Mouse (Mus musculus) hindbrain, embryonic 13.5 days (tissue): ENCODE measurements around the gene Ccdc92b. TPM values are rescaled to one million over a fixed set of nuclear protein-coding genes. Genes with fewer than 3 reads are reported as not detected.

Experiments
- ATAC-seq: fragments of 200-750 bp; cut with Nextera tagmentation; 2 replicates; pipeline ENCODE4 v1.8.0; 2017; ENCODE audit warnings: moderate TSS enrichment; ENCODE audit not compliant: low FRiP score
- H3K27ac ChIP-seq: fragments of 300-500 bp; sonication (generic); 2 replicates; pipeline ENCODE4 v1.5.1; 2015; ENCODE audit warnings: inconsistent platforms, mild to moderate bottlenecking, moderate library complexity
- H3K27me3 ChIP-seq: fragments of 300-500 bp; sonication (generic); 2 replicates; pipeline ENCODE4 v1.6.1; 2015; ENCODE audit warnings: mild to moderate bottlenecking, inconsistent platforms
- H3K36me3 ChIP-seq: fragments of 300-500 bp; sonication (generic); 2 replicates; pipeline ENCODE4 v1.6.1; 2015; ENCODE audit warnings: mild to moderate bottlenecking, inconsistent platforms
- H3K4me1 ChIP-seq: fragments of 300-500 bp; sonication (generic); replicated peaks from 2 replicates; pipeline ENCODE4 v1.6.1; 2015; ENCODE audit warnings: inconsistent platforms
- H3K4me2 ChIP-seq: fragments of 300-500 bp; sonication (generic); 2 replicates; pipeline ENCODE4 v1.6.1; 2015; ENCODE audit warnings: inconsistent platforms, mild to moderate bottlenecking, moderate library complexity
- H3K4me3 ChIP-seq: fragments of 300-500 bp; sonication (generic); 2 replicates; pipeline ENCODE4 v1.5.1; 2015; ENCODE audit warnings: mild to moderate bottlenecking, inconsistent platforms
- H3K9ac ChIP-seq: fragments of 300-500 bp; sonication (generic); 2 replicates; pipeline ENCODE4 v1.6.1; 2015; ENCODE audit warnings: mild to moderate bottlenecking, inconsistent platforms
- H3K9me3 ChIP-seq: fragments of 300-500 bp; sonication (generic); 2 replicates; pipeline ENCODE4 v1.6.1; 2016; ENCODE audit warnings: inconsistent platforms
- WGBS: fragments of 180-500 bp; shearing (Covaris S2); methylation state at CpG from one replicate; pipeline ENCODE4 v1.1.7; 2015; 5-methylcytosine and 5-hydroxymethylcytosine counted together
- polyA plus RNA-seq: library from polyadenylated mRNA; unstranded; fragments of >200 nt; fragmentation: Nextera tagmentation; extraction: Ambion mirVana; gene quantifications from 2 replicates; pipeline ENCODE4 v1.2.1, GENCODE M21; 2015

Gene Ccdc92b
- polyA plus RNA-seq, 1 experiment from 2014 or later: 2.0 TPM

DNA sequence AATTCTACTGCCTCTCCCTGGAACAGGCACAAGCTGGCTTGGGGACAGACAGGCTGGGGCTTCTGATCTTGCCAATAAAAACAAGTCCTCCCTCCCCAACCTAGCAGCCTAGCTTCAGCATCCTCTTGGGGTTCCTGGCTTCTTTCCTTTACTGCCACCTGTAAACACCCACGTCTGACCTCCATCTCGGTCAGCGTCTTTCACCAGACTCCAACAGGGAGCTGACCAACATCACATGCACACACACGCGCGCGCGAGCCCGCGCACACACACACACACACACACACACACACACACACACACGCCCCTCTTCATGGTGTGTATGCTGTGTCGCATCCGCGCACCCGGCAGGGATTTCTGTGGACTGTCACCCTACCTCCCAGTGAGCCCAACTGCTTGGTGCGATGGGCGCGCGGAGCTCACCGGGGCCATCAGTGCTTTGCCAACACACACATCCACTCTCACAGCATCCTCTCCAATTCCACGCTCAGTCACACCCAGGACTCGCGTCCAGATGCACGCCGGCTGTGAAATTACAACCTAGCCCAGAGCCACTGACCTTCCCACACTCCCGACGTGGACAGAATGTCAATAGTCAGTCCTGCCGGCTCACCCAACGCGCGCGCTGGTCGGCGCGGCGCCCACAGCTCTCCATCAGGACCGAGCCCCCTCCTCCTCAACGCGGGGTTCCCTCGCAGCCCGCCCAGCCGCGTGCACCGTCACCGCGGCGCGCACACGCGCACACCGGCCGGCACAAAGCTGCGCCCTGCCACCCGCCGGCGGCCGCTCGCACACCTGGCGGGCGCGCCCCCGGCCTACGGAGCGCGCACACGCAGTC lies 29.8 kb upstream of the Ccdc92b start:
- ATAC-seq: peak; percentile 90
- H3K27ac ChIP-seq: peak overlapping the region; percentile 86
- H3K9ac ChIP-seq: peak overlapping the region; percentile 81
- H3K4me1 ChIP-seq: peaks cover 48% of the 10 kb centered on the region
- WGBS: 2% methylated on average over 66 of the region's 66 CpGs
- no peaks in the 10 kb centered on the region for H3K36me3 ChIP-seq
- H3K27me3 ChIP-seq: peaks cover 57% of the 10 kb centered on the region
- no peaks in the 10 kb centered on the region for H3K9me3 ChIP-seq
- peak overlapping the region; percentile 67 for H3K4me2 ChIP-seq
- H3K4me3 ChIP-seq: peak overlapping the region; percentile 53

DNA sequence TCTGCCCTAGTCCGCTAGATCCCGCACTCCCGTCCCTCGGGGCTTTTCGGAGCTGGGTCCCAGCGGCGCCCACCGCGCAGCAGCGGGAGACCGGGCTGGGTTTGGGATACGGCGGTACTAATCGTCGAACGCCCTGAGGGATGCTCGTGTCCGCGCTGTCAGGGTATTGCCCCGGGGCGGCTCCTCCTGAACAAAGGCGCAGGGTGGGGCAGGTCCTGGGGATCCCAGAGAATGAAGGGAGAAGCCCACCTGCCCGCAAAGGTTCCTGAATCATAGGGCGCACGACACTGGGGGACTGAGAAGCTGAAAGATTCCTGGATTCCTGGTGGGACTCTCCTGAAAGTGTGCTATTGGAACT lies 29.2 kb upstream of the Ccdc92b start:
- no peak; the same call in 1 of the 2 replicates for ATAC-seq
- under 1% methylated on average over 25 of the region's 25 CpGs for WGBS
- Histone ChIP-seq H3K9ac (peak overlapping the region; percentile 81), H3K27ac (peak overlapping the region; percentile 86), H3K4me3 (peak overlapping the region; percentile 53), H3K4me1 (peaks cover 42% of the 10 kb centered on the region), H3K4me2 (peak overlapping the region; percentile 67), H3K9me3 (no peaks in the 10 kb centered on the region), H3K36me3 (no peaks in the 10 kb centered on the region), H3K27me3 (peaks cover 57% of the 10 kb centered on the region)

DNA sequence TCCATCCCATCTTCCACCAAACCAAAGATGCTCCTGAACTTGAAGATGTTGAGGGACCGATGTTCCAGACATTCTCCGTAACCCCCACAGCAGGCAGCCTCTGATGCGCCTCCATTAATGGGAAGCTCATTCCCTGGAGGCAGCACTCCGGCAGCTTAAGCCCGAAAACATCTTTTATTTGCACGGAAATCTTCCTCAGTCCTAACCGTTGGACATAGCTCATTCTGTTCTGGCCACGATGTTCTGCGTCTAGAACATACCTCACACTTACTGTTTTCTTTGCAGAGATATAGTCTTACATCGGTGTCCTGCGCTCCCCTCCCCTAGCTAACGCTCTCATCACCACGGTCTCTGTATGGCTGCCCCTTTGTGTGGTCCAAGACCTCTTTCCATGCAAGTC lies 28.7 kb upstream of the Ccdc92b start:
- ATAC-seq: no peak
- Histone ChIP-seq H3K27ac (peak overlapping the region; percentile 86), H3K9me3 (no peaks in the 10 kb centered on the region), H3K4me2 (peak overlapping the region; percentile 67), H3K4me3 (peak overlapping the region; percentile 53), H3K4me1 (peaks cover 37% of the 10 kb centered on the region), H3K36me3 (no peaks in the 10 kb centered on the region), H3K27me3 (peaks cover 57% of the 10 kb centered on the region), H3K9ac (peak overlapping the region; percentile 81)
- 27% methylated on average over 13 of the region's 13 CpGs for WGBS

DNA sequence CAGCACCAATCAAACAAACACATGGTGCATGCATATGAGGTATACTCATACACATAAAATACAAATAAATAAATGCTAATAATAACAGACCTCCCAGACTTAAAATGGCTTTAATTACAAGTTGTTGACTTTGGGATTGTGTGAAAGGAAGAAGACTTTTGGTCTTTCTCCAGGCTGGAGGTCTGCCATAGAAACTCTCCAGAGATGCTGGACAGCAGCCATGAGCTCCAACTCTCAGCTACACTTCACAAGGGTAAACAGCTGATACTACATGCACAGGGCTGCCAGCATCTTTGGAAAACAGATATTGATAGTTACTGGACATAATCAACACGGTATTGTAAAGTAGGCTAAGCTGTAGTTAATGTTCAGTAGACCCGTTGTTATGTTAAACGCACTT lies 27.2 kb upstream of the Ccdc92b start:
- ATAC-seq: no peak

DNA sequence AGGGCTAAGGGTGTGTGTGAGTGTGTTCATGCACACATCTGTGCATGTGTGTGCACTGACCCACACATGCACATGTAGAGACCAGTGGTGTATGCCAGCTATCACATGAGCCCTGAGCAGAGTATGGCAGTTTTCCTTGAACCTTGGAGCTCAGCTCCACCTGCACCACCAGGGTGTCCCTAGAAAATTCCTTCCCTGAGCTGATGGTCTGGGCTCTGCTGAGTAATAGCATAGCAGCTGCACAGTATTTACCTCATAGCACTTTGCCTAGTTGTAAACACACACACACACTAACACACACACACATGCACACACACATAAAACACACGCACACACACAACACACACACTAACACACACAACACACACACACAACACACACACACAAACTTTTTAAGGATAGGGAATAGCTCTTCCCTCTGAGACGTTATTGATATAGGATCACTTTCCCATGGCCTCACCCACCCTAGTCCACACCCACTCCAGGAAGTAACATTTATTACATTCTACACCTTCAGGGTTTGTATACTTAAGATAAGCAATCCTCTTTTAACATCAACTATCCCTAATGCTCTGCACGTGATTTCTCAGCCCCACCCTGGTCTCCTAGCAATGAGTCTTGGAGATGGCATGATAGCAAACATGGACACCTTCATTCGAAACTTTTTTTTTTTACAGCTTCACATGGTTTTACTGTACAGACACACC lies 22.0 kb upstream of the Ccdc92b start:
- H3K4me3 ChIP-seq: no peak overlapping the region
- no peak for ATAC-seq
- H3K4me2 ChIP-seq: no peak overlapping the region
- H3K27me3 ChIP-seq: peaks cover 8% of the 10 kb centered on the region
- no peak overlapping the region for H3K27ac ChIP-seq
- 84% methylated on average over 4 of the region's 4 CpGs for WGBS
- no peaks in the 10 kb centered on the region for H3K36me3 ChIP-seq
- H3K9ac ChIP-seq: no peak overlapping the region
- no peaks in the 10 kb centered on the region for H3K4me1 ChIP-seq
- no peaks in the 10 kb centered on the region for H3K9me3 ChIP-seq

More for the DNA sequence above, 27.2 kb upstream of the Ccdc92b start:
- Histone ChIP-seq H3K27ac (no peak overlapping the region), H3K36me3 (no peaks in the 10 kb centered on the region), H3K9me3 (no peaks in the 10 kb centered on the region), H3K9ac (no peak overlapping the region), H3K4me1 (peaks cover 28% of the 10 kb centered on the region), H3K4me2 (no peak overlapping the region), H3K27me3 (peaks cover 53% of the 10 kb centered on the region), H3K4me3 (no peak overlapping the region)
- 90% methylated on average over 3 of the region's 3 CpGs for WGBS

DNA sequence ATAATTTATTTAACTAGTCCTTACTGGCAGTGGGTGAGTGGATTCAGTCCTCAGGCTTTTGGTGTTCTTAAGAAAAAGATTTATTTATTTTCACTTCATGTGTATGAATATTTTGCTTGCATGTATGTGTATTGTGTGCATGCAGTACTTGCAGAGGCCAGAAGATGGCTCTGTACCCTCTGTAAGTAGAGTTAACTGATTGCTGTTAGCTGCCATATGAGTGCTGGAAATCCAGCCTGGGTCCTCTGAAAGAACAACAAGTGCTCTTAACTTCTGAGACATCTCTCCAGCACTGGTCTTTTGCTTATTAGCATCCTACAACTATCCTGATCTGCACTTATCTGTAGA lies 21.4 kb upstream of the Ccdc92b start:
- Histone ChIP-seq H3K36me3 (no peaks in the 10 kb centered on the region), H3K4me3 (no peak overlapping the region), H3K27me3 (peaks cover 4% of the 10 kb centered on the region; the same call in 1 of the 2 replicates), H3K27ac (no peak overlapping the region), H3K9ac (no peak overlapping the region), H3K4me2 (no peak overlapping the region), H3K9me3 (no peaks in the 10 kb centered on the region), H3K4me1 (no peaks in the 10 kb centered on the region)
- ATAC-seq: no peak

DNA sequence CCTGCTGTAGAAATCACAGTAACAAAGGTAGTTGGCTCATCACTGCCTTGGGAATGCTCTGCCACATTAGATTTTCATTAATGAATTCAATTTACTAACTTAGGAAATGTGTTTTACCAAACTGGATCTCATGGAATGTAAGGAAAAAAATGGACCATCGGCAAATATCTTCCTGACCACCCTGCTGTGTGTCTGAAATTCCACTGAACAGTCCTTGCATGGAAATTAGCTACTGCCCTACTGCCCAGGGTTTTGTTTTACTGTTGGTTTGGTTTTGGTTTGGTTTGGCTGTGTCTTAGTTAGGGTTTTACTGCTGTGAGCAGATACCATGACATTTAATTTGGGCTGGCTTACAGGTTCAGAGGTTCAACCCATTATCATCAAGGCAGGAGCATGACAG lies 17.1 kb upstream of the Ccdc92b start:
- Histone ChIP-seq H3K9me3 (no peaks in the 10 kb centered on the region), H3K27me3 (no peaks in the 10 kb centered on the region), H3K4me3 (no peak overlapping the region), H3K4me2 (no peak overlapping the region), H3K4me1 (no peaks in the 10 kb centered on the region), H3K9ac (no peak overlapping the region), H3K36me3 (no peaks in the 10 kb centered on the region), H3K27ac (no peak overlapping the region)
- WGBS: 81% methylated on average over 1 of the region's 1 CpGs
- ATAC-seq: no peak

DNA sequence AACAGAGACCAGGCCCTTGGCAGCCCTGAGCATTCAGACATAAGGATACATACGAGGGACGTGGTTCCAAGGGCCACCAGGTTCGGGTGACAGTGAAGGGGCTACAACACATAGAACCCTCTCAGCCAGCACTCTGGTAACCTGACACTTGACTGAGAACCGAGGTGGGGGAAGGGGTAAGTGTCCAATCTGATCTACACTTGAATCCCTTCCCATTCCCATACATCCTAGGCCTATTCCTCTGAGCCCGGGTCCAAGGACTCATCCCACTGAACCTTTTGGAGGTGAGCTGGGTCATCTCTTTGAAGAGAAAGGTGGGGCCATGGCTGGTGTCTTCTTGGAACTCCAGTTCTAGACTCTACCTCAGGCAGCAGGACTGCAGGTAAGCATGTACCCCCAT lies 9.3 kb upstream of the Ccdc92b start:
- Histone ChIP-seq H3K27ac (no peak overlapping the region), H3K27me3 (peaks cover 66% of the 10 kb centered on the region), H3K9ac (peak overlapping the region; percentile 74; the same call in 1 of the 2 replicates), H3K4me1 (peaks cover 12% of the 10 kb centered on the region), H3K4me2 (peak overlapping the region; percentile 84), H3K36me3 (no peaks in the 10 kb centered on the region), H3K4me3 (peak overlapping the region; percentile 48), H3K9me3 (no peaks in the 10 kb centered on the region)
- no peak for ATAC-seq
- 30% methylated on average over 5 of the region's 5 CpGs for WGBS

DNA sequence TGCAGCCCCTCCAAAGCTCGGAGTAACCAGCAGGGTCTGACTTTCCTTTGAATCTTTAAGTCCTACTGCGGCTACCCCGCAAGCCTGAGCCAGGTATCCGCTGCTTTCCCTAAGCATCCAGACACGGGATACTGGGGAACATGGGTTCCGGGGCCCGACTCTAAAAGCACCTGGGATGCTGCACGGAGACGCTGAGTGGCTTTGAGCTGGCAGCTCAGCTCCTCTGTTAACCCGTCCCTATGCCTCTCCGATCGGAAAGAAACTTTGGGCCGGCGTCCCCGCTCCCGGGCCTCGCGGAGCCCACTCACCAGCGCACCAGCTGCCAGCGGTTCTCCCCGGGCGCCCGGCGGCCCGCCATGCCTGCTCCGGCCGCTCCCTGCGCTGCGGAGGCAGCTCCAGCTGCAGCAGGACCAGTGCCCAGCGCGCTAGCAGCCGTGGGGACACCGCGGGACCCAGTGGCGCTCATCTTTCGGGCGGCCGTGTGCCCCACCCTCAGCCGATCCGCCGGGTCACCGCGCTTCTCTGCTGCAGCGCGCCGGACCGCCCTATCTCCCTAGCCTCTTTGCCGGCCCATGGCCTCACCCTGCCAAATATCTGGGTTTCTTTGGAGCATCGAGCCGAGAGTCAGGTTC lies 8.7 kb upstream of the Ccdc92b start, which contains the start of gene Rap1gap2:
Gene Rap1gap2 (minus strand): TSS at position 371 of the 632 bp plus-strand sequence.
- no peak within 1 kb of the TSS for H3K27ac ChIP-seq
- WGBS: under 1% methylated on average over 48 of the region's 50 CpGs
- H3K9me3 ChIP-seq: no peaks in the 10 kb centered on the region
- H3K4me3 ChIP-seq: peak within 1 kb of the TSS; percentile 48
- peak within 1 kb of the TSS; percentile 74 for H3K9ac ChIP-seq
- peaks cover 71% of the 10 kb centered on the region for H3K27me3 ChIP-seq
- no peaks in the 10 kb centered on the region for H3K36me3 ChIP-seq
- H3K4me2 ChIP-seq: peak within 1 kb of the TSS; percentile 84
- no peak for ATAC-seq
- H3K4me1 ChIP-seq: peaks cover 12% of the 10 kb centered on the region

DNA sequence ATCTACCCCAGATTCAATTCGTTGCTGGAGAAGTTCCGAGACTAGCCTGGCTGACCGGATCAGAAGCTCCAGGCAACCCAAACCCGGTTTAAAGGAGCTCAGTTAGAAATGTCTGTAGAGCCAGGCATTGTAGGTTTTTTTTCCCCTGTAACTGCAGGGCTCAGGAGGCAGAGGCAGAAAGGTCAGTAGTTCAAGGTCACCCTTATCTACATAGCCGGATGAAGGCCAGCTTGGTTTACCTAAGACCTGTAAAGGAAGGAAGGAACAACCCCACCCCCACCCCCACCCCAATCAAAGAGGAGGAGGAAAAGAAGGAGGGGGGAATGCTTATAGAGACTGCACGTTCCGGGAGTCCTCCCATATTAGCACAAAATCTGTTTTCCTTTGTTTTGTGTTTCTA lies 8.0 kb upstream of the Ccdc92b start:
- Histone ChIP-seq H3K4me1 (peaks cover 12% of the 10 kb centered on the region), H3K27me3 (peaks cover 78% of the 10 kb centered on the region), H3K9ac (no peak overlapping the region), H3K4me3 (peak overlapping the region; percentile 48), H3K36me3 (no peaks in the 10 kb centered on the region), H3K27ac (no peak overlapping the region), H3K4me2 (peak overlapping the region; percentile 84; the same call in 1 of the 2 replicates), H3K9me3 (no peaks in the 10 kb centered on the region)
- WGBS: 21% methylated on average over 7 of the region's 7 CpGs
- no peak for ATAC-seq

DNA sequence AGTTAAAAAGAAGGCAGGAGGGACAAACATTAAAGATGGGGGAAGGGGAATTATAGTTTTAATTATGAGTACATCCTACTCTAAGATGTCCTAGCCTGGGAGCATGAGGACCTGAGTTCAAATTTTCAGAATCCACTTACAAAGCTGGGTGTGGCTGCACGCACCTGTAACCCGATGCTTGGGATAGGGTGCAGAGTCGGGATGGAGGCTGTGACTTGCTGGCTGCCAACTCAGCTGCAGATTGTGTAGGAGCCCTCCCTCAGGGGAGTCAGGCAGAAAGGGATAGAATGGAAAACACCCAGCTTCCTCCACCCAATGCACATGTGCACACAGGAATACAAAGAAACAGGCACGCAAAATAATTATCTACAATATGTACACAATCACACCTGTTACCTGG lies 6.0 kb upstream of the Ccdc92b start:
- no peaks in the 10 kb centered on the region for H3K9me3 ChIP-seq
- ATAC-seq: no peak
- H3K9ac ChIP-seq: no peak overlapping the region
- peaks cover 89% of the 10 kb centered on the region for H3K27me3 ChIP-seq
- 65% methylated on average over 4 of the region's 4 CpGs for WGBS
- no peak overlapping the region for H3K4me2 ChIP-seq
- no peaks in the 10 kb centered on the region for H3K36me3 ChIP-seq
- no peak overlapping the region for H3K27ac ChIP-seq
- H3K4me1 ChIP-seq: peaks cover 12% of the 10 kb centered on the region
- no peak overlapping the region for H3K4me3 ChIP-seq

DNA sequence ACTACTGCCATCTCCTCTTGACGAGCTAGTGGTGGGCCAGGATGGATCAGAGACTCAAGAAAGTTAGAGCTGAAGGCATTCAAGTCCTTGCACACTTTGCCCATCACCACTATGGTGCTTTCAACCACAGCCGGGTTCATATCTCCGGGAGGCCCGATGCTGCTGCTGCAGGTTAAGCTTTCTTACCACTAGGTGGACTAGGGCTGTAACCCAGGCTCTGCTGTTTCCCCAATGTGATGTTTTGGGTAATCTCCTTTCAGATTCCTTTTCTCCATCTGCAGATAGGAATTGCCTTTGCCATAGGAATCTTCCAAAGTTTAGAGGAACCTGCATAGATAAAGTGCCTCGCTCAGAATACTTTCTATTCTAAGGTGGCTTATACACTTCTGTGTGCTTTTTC lies 3.8 kb upstream of the Ccdc92b start:
- WGBS: 48% methylated on average over 5 of the region's 5 CpGs
- Histone ChIP-seq H3K27me3 (peaks cover 81% of the 10 kb centered on the region), H3K9ac (no peak overlapping the region), H3K36me3 (no peaks in the 10 kb centered on the region), H3K9me3 (no peaks in the 10 kb centered on the region), H3K4me2 (no peak overlapping the region), H3K4me1 (peaks cover 21% of the 10 kb centered on the region), H3K27ac (no peak overlapping the region), H3K4me3 (no peak overlapping the region)
- ATAC-seq: no peak
